Mouse (Mus musculus): Measurements from ENCODE around the gene Olfr599.

GRCm38 (mm10) chr7:103362555-103362954 is 26.8 kb downstream of the Olfr599 start, which contains the start of gene Olfr601:
- TF ChIP-seq NANOG (IDR thresholded peaks at IDR 0.05; ENCODE audit: borderline replicate concordance, low read length) (no peak), CTCF (conservative IDR thresholded peaks at IDR 0.05; ENCODE audit: low read length) (no peak)
